Mouse (Mus musculus) heart, adult 2 months (tissue): Measurements from ENCODE around the gene Atp5g1. TPM values are rescaled to one million over a fixed set of nuclear protein-coding genes. Genes with fewer than 3 reads are reported as not detected.
A peak's percentile ranks its signal among the peaks of the same experiment; 100 is the strongest.

Experiments
- DNase-seq, 2 experiments: peaks; one replicate each; pipeline ENCODE4 v3.0.0; 2021
- H3K27ac ChIP-seq: fragments of 200-600 bp; 2 replicates; pipeline ENCODE4 v1.8.1; 2022
- H3K27me3 ChIP-seq: fragments of 200-500 bp; 2 replicates; pipeline ENCODE4 v1.6.1; 2012; ENCODE audit warnings: mild to moderate bottlenecking, low read length, inconsistent platforms, mixed read lengths; ENCODE audit not compliant: control insufficient read depth, insufficient read depth
- H3K36me3 ChIP-seq: fragments of 200-500 bp; 2 replicates; pipeline ENCODE4 v1.6.1; 2012; ENCODE audit warnings: low read length, inconsistent platforms; ENCODE audit not compliant: control insufficient read depth, insufficient read depth
- H3K4me1 ChIP-seq: fragments of 200-500 bp; 2 replicates; pipeline ENCODE4 v1.6.1; 2011; ENCODE audit warnings: low read length; ENCODE audit not compliant: control insufficient read depth, insufficient read depth
- H3K4me3 ChIP-seq: fragments of 200-600 bp; 2 replicates; pipeline ENCODE4 v1.8.1; 2022
- H3K79me2 ChIP-seq: fragments of 200-500 bp; replicated peaks from 2 replicates; pipeline ENCODE4 v1.6.1; 2012; ENCODE audit warnings: mild to moderate bottlenecking, inconsistent platforms, low read length, moderate library complexity, mixed read lengths; ENCODE audit not compliant: control insufficient read depth, insufficient read depth
- H3K9ac ChIP-seq: fragments of 200-500 bp; 2 replicates; pipeline ENCODE4 v1.6.1; 2012; ENCODE audit warnings: low read depth, mild to moderate bottlenecking, control low read depth, inconsistent platforms, low read length, mixed read lengths
- CTCF ChIP-seq: fragments of 200-600 bp; IDR thresholded peaks from 2 replicates; pipeline ENCODE4 v1.8.1; 2022; ENCODE audit warnings: antibody characterized with exemption, mild to moderate bottlenecking, moderate library complexity
- EP300 ChIP-seq: fragments of 200-500 bp; IDR thresholded peaks from 2 replicates; pipeline ENCODE4 v1.6.1; 2011; ENCODE audit warnings: low read depth, low read length, control low read depth; ENCODE audit not compliant: insufficient read depth
- POLR2A ChIP-seq: fragments of 200-500 bp; IDR thresholded peaks from 2 replicates; pipeline ENCODE4 v1.6.1; 2011; ENCODE audit warnings: mild to moderate bottlenecking, low read depth, low read length, control low read depth; ENCODE audit not compliant: insufficient read depth
- WGBS: fragments of 180-500 bp; shearing (Covaris S2); methylation state at CpG from one replicate; pipeline ENCODE4 v1.1.7; 2018; 5-methylcytosine and 5-hydroxymethylcytosine counted together
- intact Hi-C: fragments of 180-260 bp; cut with DNase I; formaldehyde crosslinking; loops from one replicate; pipeline ENCODE4 v1.15.1; 2025
- polyA plus RNA-seq: library from polyadenylated mRNA; depleted of rRNA; stranded (reverse); fragments of >200 nt; gene quantifications from 2 replicates; pipeline ENCODE4 v1.2.3, GENCODE M21; 2012
- total RNA-seq, 2 experiments: library from RNA; stranded (reverse); gene quantifications; 2 replicates each; pipeline ENCODE4 v1.2.3; 2021

Atp5g1 gene
- total and polyA plus RNA-seq, 3 experiments: 3,096 to 6,025 (median 3,522) TPM

- intact Hi-C loops: no loop called here
- WGBS: 63% methylated on average over 13 of the region's 13 CpGs
- peak overlapping the region; percentile 81 for H3K27ac ChIP-seq
- peaks cover 1% of the 10 kb centered on the region for H3K4me1 ChIP-seq
- peak overlapping the region; percentile 58 for H3K4me3 ChIP-seq
- H3K9ac ChIP-seq: 0 out of 2 replicates have a peak overlapping the region, but pooled peaks have one; percentile 27
- DNase-seq: no peak
- TF ChIP-seq CTCF (no peak), POLR2A (no peak), EP300 (no peak)
- no peaks in the 10 kb centered on the region for H3K27me3 ChIP-seq
- H3K36me3 ChIP-seq: no peaks in the 10 kb centered on the region
- H3K79me2 ChIP-seq: no peaks in the 10 kb centered on the region
These were observed 993 bp upstream of the Atp5g1 start for GRCm38 (mm10) chr11:96076221-96077105.

GRCm38 (mm10) chr11:96075177-96075508 is 327 bp downstream of the Atp5g1 start:
- intact Hi-C loops: no loop called here
- Histone ChIP-seq H3K36me3 (peaks cover 5% of the 10 kb centered on the region; the same call in 1 of the 2 replicates), H3K4me1 (peaks cover 1% of the 10 kb centered on the region), H3K9ac (peak overlapping the region; percentile 78), H3K79me2 (no peaks in the 10 kb centered on the region), H3K27me3 (no peaks in the 10 kb centered on the region), H3K4me3 (peak overlapping the region; percentile 82), H3K27ac (peak overlapping the region; percentile 96)
- no peak for DNase-seq
- TF ChIP-seq POLR2A (no peak), CTCF (no peak), EP300 (no peak)
- under 1% methylated on average over 15 of the region's 15 CpGs for WGBS

GRCm38 (mm10) chr11:96074351-96075176 is 906 bp downstream of the Atp5g1 start:
- Histone ChIP-seq H3K27me3 (no peaks in the 10 kb centered on the region), H3K9ac (peak overlapping the region; percentile 78), H3K4me1 (peaks cover 1% of the 10 kb centered on the region), H3K4me3 (peak overlapping the region; percentile 82), H3K36me3 (peaks cover 5% of the 10 kb centered on the region; the same call in 1 of the 2 replicates), H3K27ac (peak overlapping the region; percentile 96), H3K79me2 (no peaks in the 10 kb centered on the region)
- no peak for TF ChIP-seq EP300
- TF ChIP-seq POLR2A: no peak
- no peak for TF ChIP-seq CTCF
- DNase-seq: peak in 1 of 2 experiments; percentile 22
- WGBS: 6% methylated on average over 17 of the region's 17 CpGs
- intact Hi-C loops: loop anchor here (1.0 kb wide), 1 partner anchor 8 kb away; no protein-coding TSS in a partner anchor

- no peaks in the 10 kb centered on the region for H3K79me2 ChIP-seq
- no peak for TF ChIP-seq EP300
- TF ChIP-seq POLR2A: no peak
- intact Hi-C loops: no loop called here
- peaks cover 3% of the 10 kb centered on the region for H3K4me1 ChIP-seq
- H3K9ac ChIP-seq: peak overlapping the region; percentile 49
- H3K36me3 ChIP-seq: peaks cover 5% of the 10 kb centered on the region; the same call in 1 of the 2 replicates
- H3K4me3 ChIP-seq: peak overlapping the region; percentile 82
- peak overlapping the region; percentile 96 for H3K27ac ChIP-seq
- no peaks in the 10 kb centered on the region for H3K27me3 ChIP-seq
- WGBS: 47% methylated on average over 9 of the region's 9 CpGs
- DNase-seq: no peak
These were observed 2.0 kb downstream of the Atp5g1 start for GRCm38 (mm10) chr11:96073295-96073993.

- intact Hi-C loops: no loop called here
- H3K4me1 ChIP-seq: peaks cover 2% of the 10 kb centered on the region
- TF ChIP-seq POLR2A (0 out of 2 replicates have a peak, but pooled peaks have one; percentile 41), CTCF (no peak), EP300 (no peak)
These were observed 4.5 kb downstream of the Atp5g1 start for GRCm38 (mm10) chr11:96071013-96071412.

More at GRCm38 (mm10) chr11:96071013-96071412, 4.5 kb downstream of the Atp5g1 start:
- Histone ChIP-seq H3K4me3 (no peak overlapping the region), H3K27me3 (no peaks in the 10 kb centered on the region), H3K79me2 (no peaks in the 10 kb centered on the region), H3K9ac (no peak overlapping the region), H3K27ac (no peak overlapping the region), H3K36me3 (peaks cover 5% of the 10 kb centered on the region; the same call in 1 of the 2 replicates)
- WGBS: 69% methylated on average over 1 of the region's 1 CpGs
- no peak for DNase-seq
